Mouse (Mus musculus) cerebellum, adult 18-20 months (tissue): ENCODE data around the gene Rfx4.

ENCODE experiments used
- DNase-seq, 2 experiments: peaks; one replicate each; pipeline ENCODE4 v3.0.0; 2021

The Rfx4 gene

GRCm38 (mm10) chr10:84755786-84756203 is at the start of gene Rfx4:
TSS of gene Rfx4 (plus strand) at chr10:84756062.
- no peak for DNase-seq

GRCm38 (mm10) chr10:84706543-84706942 is 49.3 kb upstream of the Rfx4 start:
- no peak for DNase-seq

- DNase-seq: no peak
These were observed 48.6 kb upstream of the Rfx4 start for GRCm38 (mm10) chr10:84707226-84707625.

- no peak for DNase-seq
These were observed 47.9 kb upstream of the Rfx4 start for GRCm38 (mm10) chr10:84707752-84708530.

GRCm38 (mm10) chr10:84710192-84710591 is 45.7 kb upstream of the Rfx4 start:
- no peak for DNase-seq

- DNase-seq: no peak
These were observed 45.0 kb upstream of the Rfx4 start for GRCm38 (mm10) chr10:84710827-84711226.

- no peak for DNase-seq
These were observed 44.4 kb upstream of the Rfx4 start for GRCm38 (mm10) chr10:84711479-84711878.

- DNase-seq: no peak
These were observed 43.9 kb upstream of the Rfx4 start for GRCm38 (mm10) chr10:84711940-84712339.

GRCm38 (mm10) chr10:84712532-84712931 is 43.3 kb upstream of the Rfx4 start:
- DNase-seq: no peak

- DNase-seq: no peak
These were observed 42.8 kb upstream of the Rfx4 start for GRCm38 (mm10) chr10:84713043-84713442.

- DNase-seq: no peak
These were observed 40.2 kb upstream of the Rfx4 start for GRCm38 (mm10) chr10:84715639-84716038.

- DNase-seq: no peak
These were observed 39.3 kb upstream of the Rfx4 start for GRCm38 (mm10) chr10:84716581-84716980.

- no peak for DNase-seq
These were observed 33.2 kb upstream of the Rfx4 start for GRCm38 (mm10) chr10:84722711-84723110.

- DNase-seq: no peak
These were observed 28.9 kb upstream of the Rfx4 start for GRCm38 (mm10) chr10:84727005-84727404.

- DNase-seq: no peak
These were observed 28.1 kb upstream of the Rfx4 start for GRCm38 (mm10) chr10:84727760-84728159.

GRCm38 (mm10) chr10:84730078-84730477 is 25.8 kb upstream of the Rfx4 start:
- DNase-seq: no peak

GRCm38 (mm10) chr10:84730956-84731355 is 24.9 kb upstream of the Rfx4 start:
- DNase-seq: no peak

GRCm38 (mm10) chr10:84733511-84733910 is 22.4 kb upstream of the Rfx4 start:
- DNase-seq: no peak

- DNase-seq: peak in 1 of 2 experiments; percentile 9
These were observed 744 bp upstream of the Rfx4 start for GRCm38 (mm10) chr10:84754851-84755785.

GRCm38 (mm10) chr10:84756435-84757095 is 703 bp downstream of the Rfx4 start:
- DNase-seq: no peak

- no peak for DNase-seq
These were observed 1.8 kb downstream of the Rfx4 start for GRCm38 (mm10) chr10:84757426-84758199.

- no peak for DNase-seq
These were observed 2.3 kb downstream of the Rfx4 start for GRCm38 (mm10) chr10:84758200-84758468.
